In the genomic region with DNA sequence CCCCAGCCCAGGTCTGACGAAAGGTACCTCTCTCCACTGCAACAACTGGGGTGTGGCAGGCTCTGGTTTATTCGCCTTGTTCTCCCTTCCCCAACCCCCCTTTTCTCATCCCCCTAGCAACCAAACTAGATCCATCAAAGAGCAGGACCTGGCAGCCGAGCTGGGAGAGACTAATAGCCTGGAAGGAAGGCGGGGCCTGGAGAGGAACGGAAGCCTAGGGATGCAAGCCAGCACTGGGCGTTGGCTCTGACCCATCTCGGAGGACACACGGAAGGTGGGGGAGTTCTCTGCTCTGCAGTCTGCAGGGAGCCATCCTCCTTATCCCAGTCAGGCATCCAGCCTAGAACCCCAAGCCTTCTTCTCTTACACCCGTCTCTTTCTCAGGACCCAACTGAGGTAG, we compare ENCODE assay signal across 15 mouse cellular contexts. TPM values are rescaled to one million over a fixed set of nuclear protein-coding genes. Genes with fewer than 3 reads are reported as not detected.
DNase-seq lines count a peak whose midpoint lies in the region; ATAC-seq and TF ChIP-seq lines count a peak whose summit lies in the region.
"Had no signal": no experiment of that assay in that cellular context is flagged by ENCODE, and none has a peak within 500 bp of the region (broad histone marks: within the 10 kb centered on the region; RNA-seq: fewer than 3 reads in every experiment).

No protein-coding gene starts in this region.

- WGBS in lung, adult 2 months: 35% methylated on average over 9 of the region's 9 CpGs
- WGBS in neural tube, embryonic 12.5 days: 8% methylated on average over 9 of the region's 9 CpGs

- H3K4me3 ChIP-seq in gastrocnemius, adult 2 months: no peak overlapping the region
- no peak overlapping the region for H3K4me3 ChIP-seq in lung, adult 2 months (replicated peaks; ENCODE audit: extremely low read depth, low read depth, low read length)
- no peak overlapping the region for H3K4me3 ChIP-seq in neural tube, embryonic 12.5 days
- H3K4me3 ChIP-seq: left cerebral cortex, adult 2 months had no signal

- ATAC-seq in neural tube, embryonic 12.5 days (ENCODE audit: low FRiP score, low read depth): no peak
- no peak for ATAC-seq in megakaryocyte progenitor cell, adult 5-6 weeks (replicated peaks; ENCODE audit: poor library complexity)

- peaks cover 63% of the 10 kb centered on the region for H3K27me3 ChIP-seq in neural tube, embryonic 12.5 days (replicated peaks)

- no peak for TF ChIP-seq CTCF in gastrocnemius, adult 2 months (IDR thresholded peaks at IDR 0.05)
- TF ChIP-seq CTCF in lung, adult 2 months (IDR thresholded peaks at IDR 0.05; ENCODE audit: insufficient read depth, low read length): no peak

- intact Hi-C loops in gastrocnemius, adult 2 months (cut with DNase I): loop anchor here (5.0 to 10.0 kb wide), 2 partner anchors 34 to 151 kb away; partner anchors contain the start of gene C1ql4

- H3K27ac ChIP-seq in gastrocnemius, adult 2 months: no peak overlapping the region
- no peak overlapping the region for H3K27ac ChIP-seq in neural tube, embryonic 12.5 days
- H3K27ac ChIP-seq: left cerebral cortex, adult 2 months had no signal

- H3K9me3 ChIP-seq in neural tube, embryonic 12.5 days: no peaks in the 10 kb centered on the region

- H3K36me3 ChIP-seq in neural tube, embryonic 12.5 days: no peaks in the 10 kb centered on the region

- no peak overlapping the region for H3K9ac ChIP-seq in neural tube, embryonic 12.5 days

- peaks cover 12% of the 10 kb centered on the region; the same call in 1 of the 2 replicates for H3K4me1 ChIP-seq in lung, adult 2 months (ENCODE audit: control insufficient read depth, insufficient read depth, low read length)
- peaks cover 24% of the 10 kb centered on the region for H3K4me1 ChIP-seq in neural tube, embryonic 12.5 days

- DNase-seq in gastrocnemius, adult 2 months: peak; percentile 51
- no peak for DNase-seq in gastrocnemius, adult 18-20 months (ENCODE audit: low spot score)
- DNase-seq in lung, postnatal 36 days: peak; percentile 27
- no peak for DNase-seq in lung, adult 2 months
- DNase-seq in embryo, embryonic 10.5 days (ENCODE audit: low spot score): peak; percentile 46
- DNase-seq in adrenal gland, postnatal 10 days: no peak
- DNase-seq: cerebellum, adult 9-10 months; right cerebral cortex, adult 18-20 months had no signal

- no peak for TF ChIP-seq POLR2A in lung, adult 2 months (IDR thresholded peaks at IDR 0.05; ENCODE audit: borderline replicate concordance, extremely low read depth, low read depth, low read length)

- peak overlapping the region; percentile 27 for H3K4me2 ChIP-seq in neural tube, embryonic 12.5 days (replicated peaks)

RNA-seq across cellular contexts. Expression of gene Prph, which starts 1.6 kb away (rescaled TPM):
- total RNA-seq in gastrocnemius, adult 2 months (2021): 1 to 10 TPM in 1 of 2 experiments, under 1 TPM in 1; 0.31 to 1.2 TPM
- total RNA-seq in gastrocnemius, adult 18-20 months (2021): under 1 TPM; 0.43 to 0.88 TPM
- 0.71 and 1.0 TPM in 2 replicates for polyA plus RNA-seq in lung, adult 2 months (2012; rRNA removed)
- 109 and 168 TPM in 2 replicates for polyA plus RNA-seq in neural tube, embryonic 12.5 days (2016; fragmentation: Nextera tagmentation; extraction: Ambion mirVana)
- 10 to 100 TPM; 24.0 to 59.0 TPM for total RNA-seq in adrenal gland, postnatal 10 days (2021)
- total RNA-seq in megakaryocyte progenitor cell, adult 5-6 weeks (2015): 0.07 TPM in 1 of 2 replicates, not detected in the other
- not detected in 2 replicates for total RNA-seq in megakaryocyte progenitor cell, adult 5-6 weeks (2017)
- total RNA-seq: granulocyte monocyte progenitor cell, adult 5-6 weeks; monocyte, adult 5-6 weeks had no signal

RNA-seq across cellular contexts. Expression of gene Troap, which starts 21.0 kb away (rescaled TPM):
- not detected for total RNA-seq in gastrocnemius, adult 2 months (2021)
- under 1 TPM in 1 of 2 experiments, not detected in 1; 0.21 TPM for total RNA-seq in gastrocnemius, adult 18-20 months (2021)
- polyA plus RNA-seq in lung, adult 2 months (2012; rRNA removed): 0.84 and 1.3 TPM in 2 replicates
- 24.2 and 25.8 TPM in 2 replicates for polyA plus RNA-seq in neural tube, embryonic 12.5 days (2016; fragmentation: Nextera tagmentation; extraction: Ambion mirVana)
- total RNA-seq in adrenal gland, postnatal 10 days (2021): 1 to 10 TPM; 8.2 to 9.8 TPM
- 28.0 and 30.5 TPM in 2 replicates for total RNA-seq in megakaryocyte progenitor cell, adult 5-6 weeks (2015)
- 19.8 and 25.7 TPM in 2 replicates for total RNA-seq in megakaryocyte progenitor cell, adult 5-6 weeks (2017)
- total RNA-seq: monocyte, adult 5-6 weeks had no signal

RNA-seq across cellular contexts. Expression of gene Tuba1c, which starts 23.7 kb away (rescaled TPM):
- 1 to 10 TPM; 7.1 to 7.7 TPM for total RNA-seq in gastrocnemius, adult 2 months (2021)
- total RNA-seq in gastrocnemius, adult 18-20 months (2021): 1 to 10 TPM; 5.4 to 9.9 TPM
- 72.7 and 91.7 TPM in 2 replicates for polyA plus RNA-seq in lung, adult 2 months (2012; rRNA removed)
- 62.0 and 64.6 TPM in 2 replicates for polyA plus RNA-seq in neural tube, embryonic 12.5 days (2016; fragmentation: Nextera tagmentation; extraction: Ambion mirVana)
- 100 to 1,000 TPM; 144 to 176 TPM for total RNA-seq in adrenal gland, postnatal 10 days (2021)
- total RNA-seq in megakaryocyte progenitor cell, adult 5-6 weeks (2015): 187 and 190 TPM in 2 replicates
- total RNA-seq in megakaryocyte progenitor cell, adult 5-6 weeks (2017): 79.3 and 105 TPM in 2 replicates

RNA-seq across cellular contexts. Expression of gene C1ql4, which starts 34.2 kb away (rescaled TPM):
- not detected for total RNA-seq in gastrocnemius, adult 2 months (2021)
- total RNA-seq in gastrocnemius, adult 18-20 months (2021): not detected
- not detected in 2 replicates for polyA plus RNA-seq in lung, adult 2 months (2012; rRNA removed)
- 4.4 and 4.5 TPM in 2 replicates for polyA plus RNA-seq in neural tube, embryonic 12.5 days (2016; fragmentation: Nextera tagmentation; extraction: Ambion mirVana)
- total RNA-seq in adrenal gland, postnatal 10 days (2021): under 1 TPM in 1 of 2 experiments, not detected in 1; 0.18 TPM
- not detected in 2 replicates for total RNA-seq in megakaryocyte progenitor cell, adult 5-6 weeks (2015)
- total RNA-seq in megakaryocyte progenitor cell, adult 5-6 weeks (2017): not detected in 2 replicates
- total RNA-seq: granulocyte monocyte progenitor cell, adult 5-6 weeks; heart, postnatal 14 days; left cerebral cortex, adult 2 months; monocyte, adult 5-6 weeks had no signal
- polyA plus RNA-seq: liver, embryonic 16.5 days had no signal

RNA-seq across cellular contexts. Expression of gene Dnajc22, which starts 39.6 kb away (rescaled TPM):
- not detected for total RNA-seq in gastrocnemius, adult 2 months (2021)
- total RNA-seq in gastrocnemius, adult 18-20 months (2021): under 1 TPM in 1 of 2 experiments, not detected in 1; 0.19 TPM
- polyA plus RNA-seq in lung, adult 2 months (2012; rRNA removed): 0.23 and 0.53 TPM in 2 replicates
- polyA plus RNA-seq in neural tube, embryonic 12.5 days (2016; fragmentation: Nextera tagmentation; extraction: Ambion mirVana): 0.70 and 1.1 TPM in 2 replicates
- 10 to 100 TPM; 15.0 to 21.8 TPM for total RNA-seq in adrenal gland, postnatal 10 days (2021)
- not detected in 2 replicates for total RNA-seq in megakaryocyte progenitor cell, adult 5-6 weeks (2015)
- total RNA-seq in megakaryocyte progenitor cell, adult 5-6 weeks (2017): not detected in 2 replicates
- total RNA-seq: granulocyte monocyte progenitor cell, adult 5-6 weeks; monocyte, adult 5-6 weeks had no signal

Comparison
In these comparisons a context has a peak if more than half of its experiments do, and no peak if none do; other contexts are left out.
1. DNase-seq: peak in gastrocnemius, adult 2 months (single experiment), lung, postnatal 36 days (single experiment) and embryo, embryonic 10.5 days (single experiment); none in gastrocnemius, adult 18-20 months (single experiment), lung, adult 2 months (single experiment) and adrenal gland, postnatal 10 days (single experiment).
2. RNA of gene Prph, which starts 1.6 kb away (total RNA-seq): 24.0 to 59.0 TPM in adrenal gland, postnatal 10 days; 0.31 to 1.2 TPM in gastrocnemius, adult 2 months, 0.43 to 0.88 TPM in gastrocnemius, adult 18-20 months and 0.07 TPM in megakaryocyte progenitor cell, adult 5-6 weeks; every median in the first group is over 10 times any median in the second.
3. RNA of gene Troap, which starts 21.0 kb away (total RNA-seq): 19.8 to 30.5 TPM in megakaryocyte progenitor cell, adult 5-6 weeks and 8.2 to 9.8 TPM in adrenal gland, postnatal 10 days; 0.21 TPM in gastrocnemius, adult 18-20 months and not detected in gastrocnemius, adult 2 months; every median in the first group is over 4 times any median in the second.
4. RNA of gene Tuba1c, which starts 23.7 kb away (total RNA-seq): 79.3 to 190 TPM in megakaryocyte progenitor cell, adult 5-6 weeks and 144 to 176 TPM in adrenal gland, postnatal 10 days; 5.4 to 9.9 TPM in gastrocnemius, adult 18-20 months and 7.1 to 7.7 TPM in gastrocnemius, adult 2 months; every median in the first group is over 4 times any median in the second.